Mouse (Mus musculus) G1E (cell line): Measurements from ENCODE around the gene Aqp12.
"Not testable (repeated sequence)": the region's sequence is repeated elsewhere in the genome, so short reads cannot be mapped to it uniquely, and the experiment has no call there.

ENCODE experiments used
- CTCF ChIP-seq: IDR thresholded peaks from 2 replicates; pipeline ENCODE4 v1.5.1; 2012; ENCODE audit warnings: low read depth, low read length, inconsistent platforms, mixed read lengths
- GATA1 ChIP-seq: IDR thresholded peaks from 2 replicates; pipeline ENCODE4 v1.6.1; 2012; ENCODE audit warnings: borderline replicate concordance, low read length, inconsistent platforms, mixed read lengths
- GATA2 ChIP-seq: IDR thresholded peaks from 2 replicates; pipeline ENCODE4 v1.6.1; 2012; ENCODE audit warnings: low read depth, low read length, inconsistent platforms, borderline replicate concordance
- POLR2AphosphoS5 ChIP-seq: IDR thresholded peaks from 2 replicates; pipeline ENCODE4 v1.6.1; 2012; ENCODE audit warnings: low read depth, low read length, inconsistent platforms; ENCODE audit not compliant: insufficient replicate concordance
- TAL1 ChIP-seq: conservative IDR thresholded peaks from 2 replicates; pipeline ENCODE4 v1.6.1; 2012; ENCODE audit warnings: low read depth, low read length, inconsistent platforms, mixed read lengths

GRCm38 (mm10) chr1:92956571-92957335 is 49.4 kb upstream of the Aqp12 start:
- peak; percentile 55 for TF ChIP-seq CTCF
- not testable (repeated sequence) for TF ChIP-seq GATA1, POLR2AphosphoS5, GATA2, TAL1
